Mouse (Mus musculus) left cerebral cortex, postnatal 10 days (tissue): ENCODE data around the gene Arl6ip4. TPM values are rescaled to one million over a fixed set of nuclear protein-coding genes. Genes with fewer than 3 reads are reported as not detected.

Experiments
- DNase-seq, 2 experiments: peaks; one replicate each; pipeline ENCODE4 v3.0.0; 2021 to 2022; ENCODE audit warnings: low spot score in 2 of 2, mixed read lengths in 1 of 2; ENCODE audit errors: extremely low spot score in 1 of 2
- intact Hi-C: fragments of 180-260 bp; cut with DNase I; formaldehyde crosslinking; loops from one replicate; pipeline ENCODE4 v1.15.1; 2025
- total RNA-seq, 2 experiments: library from RNA; stranded (reverse); gene quantifications; 2 replicates each; pipeline ENCODE4 v1.2.3; 2021

Gene Arl6ip4
- total RNA-seq, 2 experiments from 2014 or later = 55.4 to 58.8 TPM

- DNase-seq = peak in 1 of 2 experiments; percentile 31
- intact Hi-C loops = loop anchor here (5.0 kb wide), 1 partner anchor 145 kb away; no protein-coding TSS in a partner anchor
Measured at GRCm38 (mm10) chr5:124091951-124092406, 23.9 kb upstream of the Arl6ip4 start.

GRCm38 (mm10) chr5:124093120-124093794 is 22.6 kb upstream of the Arl6ip4 start:
- peak in 1 of 2 experiments; percentile 85 for DNase-seq
- intact Hi-C loops = loop anchor here (5.0 kb wide), 1 partner anchor 146 kb away; no protein-coding TSS in a partner anchor

GRCm38 (mm10) chr5:124093852-124094604 is 21.9 kb upstream of the Arl6ip4 start:
- intact Hi-C loops = loop anchor here (5.0 kb wide), 1 partner anchor 147 kb away; no protein-coding TSS in a partner anchor
- peak in 1 of 2 experiments; percentile 18 for DNase-seq

- DNase-seq = peak in 1 of 2 experiments; percentile 58
- intact Hi-C loops = no loop called here
Measured at GRCm38 (mm10) chr5:124095077-124095581, 20.8 kb upstream of the Arl6ip4 start.

- DNase-seq = peak; percentile 93 to 97
- intact Hi-C loops = no loop called here
Measured at GRCm38 (mm10) chr5:124095596-124096232, 20.2 kb upstream of the Arl6ip4 start, which contains the start of gene Abcb9. Gene Abcb9 (minus strand): TSS chr5:124095798.

- intact Hi-C loops = no loop called here
- no peak for DNase-seq
Measured at GRCm38 (mm10) chr5:124098923-124099322, 17.0 kb upstream of the Arl6ip4 start.

- no peak for DNase-seq
- intact Hi-C loops = no loop called here
Measured at GRCm38 (mm10) chr5:124100128-124101044, 15.5 kb upstream of the Arl6ip4 start.

GRCm38 (mm10) chr5:124102326-124102725 is 13.6 kb upstream of the Arl6ip4 start:
- no peak for DNase-seq
- intact Hi-C loops = no loop called here

GRCm38 (mm10) chr5:124103020-124103419 is 12.9 kb upstream of the Arl6ip4 start:
- intact Hi-C loops = no loop called here
- DNase-seq = no peak

GRCm38 (mm10) chr5:124103552-124103951 is 12.3 kb upstream of the Arl6ip4 start:
- intact Hi-C loops = no loop called here
- DNase-seq = no peak

GRCm38 (mm10) chr5:124111077-124111741 is 4.7 kb upstream of the Arl6ip4 start:
- intact Hi-C loops = no loop called here
- peak in 1 of 2 experiments; percentile 54 for DNase-seq

GRCm38 (mm10) chr5:124111742-124112497 is 4.0 kb upstream of the Arl6ip4 start, which contains the start of gene Ogfod2:
Gene Ogfod2 (plus strand): TSS chr5:124112297.
- intact Hi-C loops = no loop called here

GRCm38 (mm10) chr5:124112531-124112930 is 3.4 kb upstream of the Arl6ip4 start:
- intact Hi-C loops = no loop called here
- DNase-seq = peak in 1 of 2 experiments; percentile 62

More at GRCm38 (mm10) chr5:124111742-124112497, 4.0 kb upstream of the Arl6ip4 start, which contains the start of gene Ogfod2:
- peak; percentile 93 to 98 for DNase-seq

- intact Hi-C loops = no loop called here
- DNase-seq = peak in 1 of 2 experiments; percentile 80
Measured at GRCm38 (mm10) chr5:124113030-124113429, 2.9 kb upstream of the Arl6ip4 start.

- peak in 1 of 2 experiments; percentile 57 for DNase-seq
- intact Hi-C loops = loop anchor here (5.0 kb wide), 1 partner anchor 138 kb away; no protein-coding TSS in a partner anchor
Measured at GRCm38 (mm10) chr5:124114276-124115025, 1.4 kb upstream of the Arl6ip4 start.

- DNase-seq = no peak
- intact Hi-C loops = loop anchor here (5.0 kb wide), 1 partner anchor 137 kb away; no protein-coding TSS in a partner anchor
Measured at GRCm38 (mm10) chr5:124115531-124115930, 358 bp upstream of the Arl6ip4 start.
